Mouse (Mus musculus): Measurements from ENCODE around the gene Spsb2. TPM values are rescaled to one million over a fixed set of nuclear protein-coding genes. Genes with fewer than 3 reads are reported as not detected.

The Spsb2 gene
- total RNA-seq, 2 experiments from 2014 or later: 3.4 to 4.6 TPM

DNA sequence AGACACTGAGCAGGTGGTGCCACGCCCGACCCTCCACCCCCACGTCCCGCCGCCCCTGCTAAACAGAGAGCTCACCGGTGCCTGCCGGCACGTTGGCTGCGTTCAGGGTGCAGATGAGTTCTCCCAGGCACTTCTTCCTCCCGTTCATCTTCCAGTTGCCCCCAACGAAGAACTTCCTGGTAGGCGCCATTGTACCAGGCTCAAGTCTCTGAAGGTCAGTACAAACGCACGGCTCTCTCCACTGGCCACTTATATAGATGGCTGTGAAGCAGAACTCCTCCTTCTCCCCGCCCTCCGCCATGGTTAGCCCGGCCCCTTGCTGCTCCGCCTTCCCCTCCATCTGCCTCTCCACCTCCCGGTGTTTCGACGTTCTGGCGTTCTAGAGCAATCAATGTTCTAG lies 5.5 kb downstream of the Spsb2 start, which contains the start of gene Tpi1:
TSS of gene Tpi1 (minus strand) at position 364 of the 400 bp plus-strand sequence.
- Histone ChIP-seq H3K4me3 (peak within 1 kb of the TSS; percentile 77), H3K27ac (peak within 1 kb of the TSS; percentile 98)
- no peak for TF ChIP-seq CTCF (conservative IDR thresholded peaks at IDR 0.05)
- peak; percentile 90 to 93 for DNase-seq (ENCODE audit: low spot score in 2 of 2)

DNA sequence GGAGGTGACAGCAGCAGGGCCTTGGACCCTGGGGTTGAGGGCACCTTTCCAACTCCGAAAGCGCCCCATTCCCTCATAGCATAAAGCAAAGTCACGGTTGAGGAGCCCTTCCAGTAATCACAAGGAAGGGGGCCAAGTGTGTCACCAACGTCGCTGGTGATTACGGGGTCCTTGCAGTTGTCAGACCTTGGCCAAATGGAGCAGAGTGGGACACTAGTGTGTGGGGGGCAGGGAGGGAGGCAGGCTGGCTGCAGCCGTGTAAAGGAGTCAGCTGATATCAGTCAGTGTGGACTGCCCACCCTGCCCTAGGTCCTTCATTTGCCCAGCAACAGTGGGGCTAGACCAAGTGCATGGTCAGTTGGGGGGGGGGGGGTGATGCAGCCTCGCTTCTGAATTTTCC lies 6.0 kb downstream of the Spsb2 start:
- Histone ChIP-seq H3K27ac (peak overlapping the region; percentile 98; the same call in 1 of the 2 replicates), H3K4me3 (peak overlapping the region; percentile 77)
- no peak for TF ChIP-seq CTCF (conservative IDR thresholded peaks at IDR 0.05)
- DNase-seq (ENCODE audit: low spot score in 2 of 2): no peak

DNA sequence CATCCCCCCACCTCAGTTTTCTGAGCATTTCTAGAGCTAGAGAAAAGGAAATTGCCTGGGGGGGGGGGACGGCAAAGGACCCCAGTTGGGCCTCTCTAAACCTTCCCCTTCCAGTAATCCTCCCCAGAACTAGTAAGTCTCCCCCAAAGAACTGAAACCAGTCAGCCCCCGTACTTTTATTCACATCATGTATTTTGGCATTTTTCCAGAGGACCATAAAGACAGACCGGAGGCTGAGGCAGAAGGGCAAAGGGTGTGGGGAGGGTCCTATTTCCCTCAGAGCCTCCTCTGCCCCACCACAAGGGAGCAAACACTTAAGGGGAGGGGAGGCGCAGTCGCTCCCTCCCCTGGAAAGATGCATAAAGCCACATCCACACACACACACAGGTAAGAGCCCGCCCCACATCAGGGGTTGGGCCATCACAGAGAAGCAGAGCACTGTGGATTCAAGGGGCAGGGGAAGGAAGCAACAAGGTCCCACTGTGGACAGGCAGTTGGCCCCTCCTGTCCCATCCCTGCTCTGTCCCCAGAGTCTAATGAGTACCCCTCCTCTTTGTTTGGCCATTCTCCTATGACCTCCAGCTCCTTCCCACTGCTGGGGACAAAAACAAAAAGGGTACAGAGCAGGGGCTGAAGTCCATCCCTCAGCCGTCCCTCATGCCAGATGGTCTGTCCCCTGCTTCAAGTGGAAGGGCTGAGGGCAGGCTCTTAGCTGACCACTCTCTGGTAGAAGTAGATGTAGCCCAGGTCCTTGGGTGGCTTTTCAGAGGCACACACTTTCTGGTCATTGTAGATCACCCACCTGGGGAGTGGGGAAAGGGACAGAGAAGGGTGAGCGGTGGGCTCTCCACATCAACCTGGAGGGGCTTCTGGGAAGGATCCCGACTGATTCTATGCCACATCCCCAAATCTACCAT lies 6.7 kb downstream of the Spsb2 start:
- DNase-seq (ENCODE audit: low spot score in 2 of 2): no peak
- Histone ChIP-seq H3K4me3 (no peak overlapping the region), H3K27ac (no peak overlapping the region)
- no peak for TF ChIP-seq CTCF (conservative IDR thresholded peaks at IDR 0.05)

DNA sequence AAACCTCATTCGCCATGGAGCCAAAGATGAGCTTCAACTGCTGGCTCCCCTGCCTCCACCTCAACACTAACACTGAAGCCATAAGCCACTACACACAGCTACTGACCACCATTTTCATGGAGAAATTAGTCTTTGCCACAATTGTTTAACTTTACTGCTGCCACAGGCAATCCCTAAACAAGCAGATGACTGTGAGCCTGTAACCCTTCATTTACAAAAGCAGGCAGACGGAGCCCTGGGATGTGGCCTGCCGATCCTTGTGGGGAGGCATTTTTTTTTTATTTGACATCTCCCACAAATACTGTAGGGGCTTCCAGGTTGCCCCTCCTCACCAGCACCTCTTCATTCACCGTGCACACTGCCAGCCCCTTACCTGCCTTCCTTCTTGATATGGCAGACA lies 8.2 kb downstream of the Spsb2 start:
- no peak for DNase-seq (ENCODE audit: low spot score in 2 of 2)
- no peak overlapping the region for H3K27ac ChIP-seq
- TF ChIP-seq CTCF (conservative IDR thresholded peaks at IDR 0.05): no peak

DNA sequence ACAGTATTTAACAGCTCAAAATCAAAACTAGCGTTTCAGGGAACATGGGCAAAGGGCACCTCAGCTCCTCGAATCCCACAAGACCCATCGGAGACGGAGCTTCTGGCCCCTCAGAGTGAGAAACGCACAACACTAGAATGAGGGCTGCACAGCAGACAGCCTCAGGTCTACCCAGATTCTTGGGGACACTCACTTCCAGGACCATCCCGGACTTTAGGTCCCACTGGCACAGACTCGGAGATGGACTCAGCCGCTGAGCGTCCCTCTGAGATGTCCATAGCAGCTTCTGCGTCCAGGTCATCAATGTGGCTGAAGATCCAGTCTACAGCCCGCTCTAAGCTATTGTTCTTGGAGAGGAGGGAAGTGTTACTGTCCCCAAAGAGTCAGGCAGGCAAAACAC lies 8.7 kb downstream of the Spsb2 start:
- no peak for DNase-seq (ENCODE audit: low spot score in 2 of 2)
- TF ChIP-seq CTCF (conservative IDR thresholded peaks at IDR 0.05): no peak
- Histone ChIP-seq H3K27ac (no peak overlapping the region), H3K4me3 (no peak overlapping the region)

More for the DNA sequence above, 8.2 kb downstream of the Spsb2 start:
- H3K4me3 ChIP-seq: no peak overlapping the region

DNA sequence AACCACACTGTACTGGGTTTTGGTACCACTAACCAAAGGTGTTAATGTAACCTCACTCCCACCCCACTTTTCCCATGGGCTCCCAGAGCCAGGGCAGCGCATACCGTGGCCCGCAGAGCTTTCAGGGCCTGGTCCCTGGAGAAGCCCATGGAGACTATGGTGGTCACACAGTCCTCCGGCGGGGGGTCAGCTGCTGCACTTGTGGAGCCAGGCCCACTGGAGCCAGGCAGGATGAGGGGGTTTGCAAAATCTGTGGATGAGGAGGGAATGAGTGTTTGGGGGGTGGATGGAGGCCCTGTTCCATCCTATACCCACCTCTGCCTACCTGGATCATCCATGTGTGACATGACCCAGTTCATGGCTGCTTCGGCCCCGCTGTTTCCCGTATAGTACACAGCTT lies 9.1 kb downstream of the Spsb2 start:
- Histone ChIP-seq H3K4me3 (no peak overlapping the region), H3K27ac (no peak overlapping the region)
- DNase-seq (ENCODE audit: low spot score in 2 of 2): no peak
- TF ChIP-seq CTCF (conservative IDR thresholded peaks at IDR 0.05): no peak

DNA sequence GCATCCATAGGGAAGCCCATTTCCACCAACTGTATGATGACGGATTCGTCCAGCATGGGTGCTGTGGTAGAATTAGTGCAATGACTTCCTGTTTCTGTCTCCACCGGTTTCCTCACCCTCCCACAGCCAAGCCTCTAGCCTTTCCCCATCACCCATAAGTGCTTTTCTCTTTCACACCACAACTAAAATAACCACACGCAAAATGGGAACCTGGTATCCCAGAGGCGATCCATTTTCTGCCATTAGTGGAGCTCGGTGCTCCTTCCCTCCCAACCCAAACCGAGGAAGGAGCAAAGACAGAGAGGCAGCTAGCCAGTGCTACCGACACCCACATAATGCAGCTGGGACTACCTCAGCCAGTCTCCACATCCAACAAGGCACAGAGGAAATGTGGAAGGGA lies 9.5 kb downstream of the Spsb2 start:
- no peak for TF ChIP-seq CTCF (conservative IDR thresholded peaks at IDR 0.05)
- DNase-seq (ENCODE audit: low spot score in 2 of 2): no peak
- Histone ChIP-seq H3K4me3 (no peak overlapping the region), H3K27ac (no peak overlapping the region)

DNA sequence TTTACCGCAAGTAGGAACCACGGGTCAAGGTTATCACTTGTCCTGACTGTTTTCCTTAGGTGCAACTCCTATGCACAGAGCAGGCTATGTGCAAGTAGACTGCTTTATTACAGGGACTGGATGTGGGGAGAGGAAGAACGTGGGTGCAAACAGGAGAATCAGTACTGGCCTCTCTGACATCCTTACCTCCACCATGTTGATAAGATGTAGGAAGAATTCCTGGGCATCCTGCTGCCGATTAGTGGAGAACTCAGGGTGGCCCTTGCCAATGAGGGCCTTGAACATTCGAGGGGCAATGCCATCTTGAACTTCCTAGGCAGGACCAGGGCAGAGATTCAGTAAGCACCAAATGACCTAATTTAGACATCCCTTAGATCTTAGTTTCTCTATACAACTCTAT lies 12.4 kb downstream of the Spsb2 start:
- no peak for TF ChIP-seq CTCF (conservative IDR thresholded peaks at IDR 0.05)
- Histone ChIP-seq H3K4me3 (no peak overlapping the region), H3K27ac (no peak overlapping the region)
- no peak for DNase-seq (ENCODE audit: low spot score in 2 of 2)

DNA sequence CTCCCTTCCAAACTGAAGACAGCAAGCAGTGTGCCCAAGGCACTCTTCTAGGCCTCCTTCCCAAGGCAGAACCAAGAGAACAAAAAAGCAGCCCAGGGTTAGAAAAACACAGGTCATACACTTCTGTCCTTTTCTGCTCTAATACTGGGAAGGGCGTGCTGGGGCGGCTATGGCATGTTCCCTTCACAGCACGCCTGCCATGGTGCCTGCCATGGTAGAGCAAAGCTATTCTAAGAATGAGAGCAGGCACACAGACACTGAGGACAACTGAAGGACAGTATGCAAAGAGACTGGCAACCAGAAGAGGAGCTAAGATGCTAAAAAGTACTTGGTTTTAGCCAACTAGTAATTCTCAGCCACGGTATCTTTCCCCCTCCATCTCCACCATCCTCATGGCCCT lies 13.6 kb downstream of the Spsb2 start:
- no peak overlapping the region for H3K27ac ChIP-seq
- no peak for TF ChIP-seq CTCF (conservative IDR thresholded peaks at IDR 0.05)
- DNase-seq (ENCODE audit: low spot score in 2 of 2): no peak
- no peak overlapping the region for H3K4me3 ChIP-seq

DNA sequence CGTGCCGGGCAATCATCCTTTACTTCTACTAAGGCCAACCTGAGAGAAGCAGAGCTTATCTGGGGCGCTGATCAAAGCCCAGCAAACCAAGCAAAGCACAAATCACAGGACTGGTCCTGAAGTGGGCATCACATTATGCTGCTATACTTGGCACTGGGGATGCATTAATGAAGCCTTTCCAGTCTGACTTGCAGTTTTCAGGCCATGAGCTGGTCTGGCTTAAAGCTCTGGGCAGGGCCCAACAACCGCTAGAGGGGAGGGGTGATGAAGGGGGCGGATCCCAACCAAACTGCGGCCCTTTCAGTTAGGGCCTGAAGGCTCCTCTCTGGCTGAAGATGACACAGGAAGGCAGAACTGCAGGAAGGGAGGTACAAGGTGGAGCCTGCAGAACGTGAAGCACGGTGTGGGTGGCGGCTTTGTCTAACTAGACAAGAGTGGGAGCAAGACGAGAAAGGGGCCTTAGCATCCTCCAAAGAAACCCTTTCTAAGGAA lies 19.7 kb downstream of the Spsb2 start:
- no peak for TF ChIP-seq CTCF (conservative IDR thresholded peaks at IDR 0.05)
- peak overlapping the region; percentile 89 for H3K4me3 ChIP-seq
- no peak for DNase-seq (ENCODE audit: low spot score in 2 of 2)
- peak overlapping the region; percentile 63 for H3K27ac ChIP-seq

DNA sequence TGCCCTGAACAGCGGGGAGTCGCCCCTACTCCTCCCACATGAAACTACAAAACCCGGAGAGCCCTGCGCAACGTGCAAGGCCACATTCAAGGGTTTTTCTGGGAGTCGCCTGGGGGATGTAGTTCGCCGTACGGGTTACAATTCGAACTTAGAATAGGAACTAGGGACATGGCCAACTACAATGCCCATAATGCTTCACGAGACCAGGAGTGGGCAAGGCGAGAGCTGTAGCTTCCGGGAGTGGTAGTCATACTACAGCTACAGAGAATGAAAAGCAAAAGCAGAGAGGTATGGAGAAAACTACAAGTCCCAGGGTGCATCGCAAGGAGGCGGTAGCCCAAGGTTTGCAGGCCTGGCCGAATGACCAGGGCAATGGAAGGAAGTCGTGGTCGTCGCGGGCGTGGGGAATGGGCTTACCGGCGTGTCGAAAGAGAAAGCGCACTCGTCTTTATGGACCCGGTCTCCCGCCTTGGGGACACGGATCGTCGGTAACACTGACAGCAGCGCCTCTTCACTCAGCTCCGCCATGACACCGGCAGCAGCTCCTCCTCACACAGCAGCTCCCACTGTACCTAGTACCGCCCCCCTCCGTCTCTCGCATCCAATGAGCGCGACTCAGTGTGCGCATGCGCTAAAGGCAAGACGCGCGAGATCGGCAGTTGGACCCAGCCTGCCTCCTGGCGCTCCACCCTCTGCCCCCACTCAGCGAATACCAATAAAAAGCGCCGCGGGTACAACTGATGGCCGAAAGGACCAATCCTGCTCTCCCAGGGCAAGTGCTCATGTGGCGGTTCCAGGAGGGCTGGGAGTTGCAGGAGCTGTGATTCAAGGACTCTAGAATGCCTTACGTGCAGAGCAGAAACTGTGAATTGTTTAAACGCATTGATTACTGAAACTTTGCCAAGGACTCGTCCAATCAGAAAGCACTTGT lies 20.7 kb downstream of the Spsb2 start, which contains the start of the genes Usp5 and Cdca3:
TSS of gene Usp5 (minus strand) at position 617 of the 931 bp plus-strand sequence.
TSS of gene Cdca3 (plus strand) at position 680 of the 931 bp plus-strand sequence.
- H3K27ac ChIP-seq: peak within 1 kb of the TSS; percentile 89
- H3K4me3 ChIP-seq: peak within 1 kb of the TSS; percentile 89
- TF ChIP-seq CTCF (conservative IDR thresholded peaks at IDR 0.05): peak; percentile 36
- peak; percentile 97 to 100 for DNase-seq (ENCODE audit: low spot score in 2 of 2)

DNA sequence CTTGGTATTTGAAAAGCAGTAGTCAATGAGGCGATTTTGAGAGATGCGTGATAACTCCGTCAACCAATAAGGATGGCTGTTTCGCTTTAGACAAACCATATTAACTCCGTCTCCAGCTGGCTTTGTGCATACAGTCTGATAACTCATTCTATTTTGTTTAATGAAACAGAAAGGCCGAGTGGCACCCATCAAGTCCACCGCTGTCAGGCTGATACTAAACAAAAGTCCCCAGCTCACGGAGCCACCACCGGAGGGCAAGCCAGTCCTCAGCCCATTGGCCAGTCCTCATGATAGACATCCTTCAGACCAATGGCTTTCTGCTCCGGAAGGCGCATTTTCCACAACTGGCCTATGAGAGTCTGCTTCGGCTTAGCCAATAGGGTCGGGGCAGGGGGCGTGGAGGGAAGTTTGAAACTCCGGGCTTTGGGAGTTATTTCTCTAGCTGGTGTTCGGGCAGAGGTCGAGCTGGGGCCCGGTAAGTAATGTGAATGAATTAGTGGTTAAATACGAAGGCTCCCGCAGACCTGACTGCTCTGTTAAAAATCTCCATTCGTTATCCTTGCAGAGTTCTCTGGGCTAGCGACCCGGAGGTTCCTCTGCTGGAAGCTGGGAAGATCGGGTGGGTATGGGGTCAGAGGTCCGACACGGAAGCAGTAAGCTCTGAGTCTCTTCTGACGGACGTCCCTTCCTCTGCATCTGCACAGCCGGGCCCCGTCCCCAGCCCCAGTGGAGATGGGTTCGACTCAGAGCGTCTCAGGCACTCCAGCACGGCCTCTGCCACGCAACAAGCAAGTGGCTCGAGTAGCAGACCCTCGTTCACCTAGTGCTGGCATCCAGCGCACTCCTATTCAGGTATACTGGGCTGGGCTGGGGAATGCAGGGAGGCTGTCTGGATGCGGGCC lies 21.6 kb downstream of the Spsb2 start:
- Histone ChIP-seq H3K27ac (peak overlapping the region; percentile 89), H3K4me3 (peak overlapping the region; percentile 89)
- peak; percentile 88 to 95 for DNase-seq (ENCODE audit: low spot score in 2 of 2)
- peak; percentile 42 for TF ChIP-seq CTCF (conservative IDR thresholded peaks at IDR 0.05)

All from layer of hippocampus, adult 2 months (tissue).